Comparison of ENCODE assay signal across 24 mouse cellular contexts in genomic region chr10:67585873-67586610, GRCm38 (mm10). TPM values are rescaled to one million over a fixed set of nuclear protein-coding genes. Genes with fewer than 3 reads are reported as not detected.
DNase-seq lines count a peak whose midpoint lies in the region; ATAC-seq and TF ChIP-seq lines count a peak whose summit lies in the region.
"Had no signal": no experiment of that assay in that cellular context is flagged by ENCODE, and none has a peak within 500 bp of the region (broad histone marks: within the 10 kb centered on the region; RNA-seq: fewer than 3 reads in every experiment).

No protein-coding gene starts in this region.

- TF ChIP-seq CTCF in lung, postnatal 0 days (IDR thresholded peaks at IDR 0.05), result no peak
- TF ChIP-seq CTCF in lung, adult 2 months (IDR thresholded peaks at IDR 0.05; ENCODE audit: insufficient read depth, low read length), result no peak

- no peaks in the 10 kb centered on the region for H3K27me3 ChIP-seq in lung, postnatal 0 days (replicated peaks; ENCODE audit: insufficient read depth, low read length)
- H3K27me3 ChIP-seq in midbrain, embryonic 13.5 days, result no peaks in the 10 kb centered on the region
- H3K27me3 ChIP-seq: neural tube, embryonic 13.5 days had no signal

- no peak for TF ChIP-seq POLR2A in lung, adult 2 months (IDR thresholded peaks at IDR 0.05; ENCODE audit: borderline replicate concordance, extremely low read depth, low read depth, low read length)

- no peak for ATAC-seq in lung, postnatal 0 days
- ATAC-seq in monocyte, adult 5-6 weeks (replicated peaks; ENCODE audit: insufficient number of reproducible peaks, low FRiP score, low TSS enrichment, poor library complexity, severe bottlenecking), result 0 out of 2 replicates have a peak, but pooled peaks have one; percentile 27
- no peak for ATAC-seq in midbrain, embryonic 13.5 days
- ATAC-seq: forebrain, embryonic 14.5 days; midbrain, embryonic 16.5 days had no signal

- WGBS in lung, postnatal 0 days, result 62% methylated on average over 18 of the region's 18 CpGs
- WGBS in lung, adult 2 months, result 63% methylated on average over 18 of the region's 18 CpGs
- 92% methylated on average over 18 of the region's 18 CpGs for WGBS in midbrain, embryonic 13.5 days

- no peaks in the 10 kb centered on the region for H3K36me3 ChIP-seq in lung, postnatal 0 days (ENCODE audit: insufficient read depth, low read length)
- H3K36me3 ChIP-seq in midbrain, embryonic 13.5 days, result no peaks in the 10 kb centered on the region
- H3K36me3 ChIP-seq: neural tube, embryonic 13.5 days had no signal

- H3K4me1 ChIP-seq in lung, postnatal 0 days (ENCODE audit: insufficient read depth, low read depth, low read length), result no peaks in the 10 kb centered on the region
- no peaks in the 10 kb centered on the region for H3K4me1 ChIP-seq in lung, adult 2 months (ENCODE audit: control insufficient read depth, insufficient read depth, low read length)
- H3K4me1 ChIP-seq in midbrain, embryonic 13.5 days (replicated peaks), result no peaks in the 10 kb centered on the region
- H3K4me1 ChIP-seq: neural tube, embryonic 13.5 days had no signal

- no peak overlapping the region for H3K9ac ChIP-seq in lung, postnatal 0 days (replicated peaks; ENCODE audit: low read depth)
- no peak overlapping the region for H3K9ac ChIP-seq in midbrain, embryonic 13.5 days (replicated peaks)
- H3K9ac ChIP-seq: hindbrain, embryonic 14.5 days; lung, embryonic 14.5 days; neural tube, embryonic 13.5 days had no signal

- TF ChIP-seq EP300 in lung, postnatal 0 days (IDR thresholded peaks at IDR 0.05), result no peak

- no peak overlapping the region for H3K4me2 ChIP-seq in lung, postnatal 0 days (replicated peaks; ENCODE audit: low read depth, low read length)
- H3K4me2 ChIP-seq in midbrain, embryonic 13.5 days (replicated peaks), result no peak overlapping the region
- H3K4me2 ChIP-seq: heart, embryonic 11.5 days; hindbrain, embryonic 14.5 days; liver, embryonic 11.5 days; lung, embryonic 14.5 days; neural tube, embryonic 13.5 days had no signal

- H3K27ac ChIP-seq in lung, postnatal 0 days (ENCODE audit: low read length), result no peak overlapping the region
- no peak overlapping the region for H3K27ac ChIP-seq in midbrain, embryonic 13.5 days
- H3K27ac ChIP-seq: hindbrain, embryonic 14.5 days; neural tube, embryonic 13.5 days had no signal

- peak; percentile 5 for DNase-seq in lung, postnatal 0 days (ENCODE audit: low spot score)
- no peak for DNase-seq in lung, adult 2 months
- DNase-seq in CD8-positive naive resting alpha-beta T cell, adult 2 months (ENCODE audit: low read depth in 2 of 2, low spot score in 2 of 2), result peak; percentile 77 to 83
- DNase-seq in thymus, postnatal 10 days (ENCODE audit: low spot score in 2 of 2), result peak; percentile 39 to 46
- DNase-seq in layer of hippocampus, postnatal 14 days (ENCODE audit: low spot score in 2 of 2), result no peak
- DNase-seq in kidney, postnatal 4 days, result no peak
- DNase-seq: adrenal gland, adult 2 months; cerebellum, adult 18-20 months; gastrocnemius, postnatal 36 days; heart, postnatal 14 days; kidney, adult 11 months; kidney, postnatal 25 days; left cerebral cortex, postnatal 4 days; lung, embryonic 14.5 days; right cerebral cortex, postnatal 25 days had no signal

- H3K4me3 ChIP-seq in lung, postnatal 0 days (ENCODE audit: low read depth, low read length), result no peak overlapping the region
- H3K4me3 ChIP-seq in lung, adult 2 months (replicated peaks; ENCODE audit: extremely low read depth, low read depth, low read length), result no peak overlapping the region
- no peak overlapping the region for H3K4me3 ChIP-seq in midbrain, embryonic 13.5 days (replicated peaks)
- H3K4me3 ChIP-seq: erythroblast, embryonic 14.5 days; neural tube, embryonic 13.5 days had no signal

- H3K9me3 ChIP-seq in lung, postnatal 0 days (ENCODE audit: low read length), result no peaks in the 10 kb centered on the region
- H3K9me3 ChIP-seq in midbrain, embryonic 13.5 days, result no peaks in the 10 kb centered on the region
- H3K9me3 ChIP-seq: neural tube, embryonic 13.5 days had no signal

RNA-seq across cellular contexts. Expression of gene Ado, which starts 37.3 kb away (rescaled TPM):
- 27.9 and 31.8 TPM in 2 replicates for polyA plus RNA-seq in lung, postnatal 0 days (2015; fragmentation: Nextera tagmentation; extraction: Ambion mirVana)
- 11.6 and 14.1 TPM in 2 replicates for polyA plus RNA-seq in lung, adult 2 months (2012; rRNA removed)
- 9.8 to 11.6 TPM (median 11.4 TPM) in 3 replicates for total RNA-seq in monocyte, adult 5-6 weeks (2017)
- 10 to 100 TPM; 38.0 to 40.9 TPM for total RNA-seq in layer of hippocampus, postnatal 14 days (2021)
- 70.7 and 73.2 TPM in 2 replicates for polyA plus RNA-seq in midbrain, embryonic 13.5 days (2015; fragmentation: Nextera tagmentation; extraction: Ambion mirVana)

RNA-seq across cellular contexts. Expression of gene Egr2, which starts 50.8 kb away (rescaled TPM):
- 2.1 and 2.6 TPM in 2 replicates for polyA plus RNA-seq in lung, postnatal 0 days (2015; fragmentation: Nextera tagmentation; extraction: Ambion mirVana)
- polyA plus RNA-seq in lung, adult 2 months (2012; rRNA removed), result 12.8 and 13.1 TPM in 2 replicates
- total RNA-seq in monocyte, adult 5-6 weeks (2017), result 5.2 to 9.9 TPM (median 9.1 TPM) in 3 replicates
- 1 to 10 TPM; 2.0 to 2.7 TPM for total RNA-seq in layer of hippocampus, postnatal 14 days (2021)
- polyA plus RNA-seq in midbrain, embryonic 13.5 days (2015; fragmentation: Nextera tagmentation; extraction: Ambion mirVana), result 0.17 and 0.24 TPM in 2 replicates
- polyA plus RNA-seq: erythroblast, embryonic 14.5 days had no signal

Comparison
In these comparisons a context has a peak if more than half of its experiments do, and no peak if none do; other contexts are left out.
1. DNase-seq: peak in lung, postnatal 0 days (single experiment), CD8-positive naive resting alpha-beta T cell, adult 2 months (2 of 2) and thymus, postnatal 10 days (2 of 2); none in lung, adult 2 months (single experiment), layer of hippocampus, postnatal 14 days (0 of 2) and kidney, postnatal 4 days (0 of 2).